Mouse (Mus musculus) CH12.LX (cell line): ENCODE results near the gene Ssbp2.

Source experiments
- BHLHE40 ChIP-seq: IDR thresholded peaks from 2 replicates; pipeline ENCODE4 v1.6.1; 2011; ENCODE audit warnings: mild to moderate bottlenecking, low read depth, low read length, improper control_type of control experiment
- CHD2 ChIP-seq: IDR thresholded peaks from 2 replicates; pipeline ENCODE4 v1.6.1; 2011; ENCODE audit warnings: low read length, improper control_type of control experiment
- CTCF ChIP-seq, 2 experiments: IDR thresholded peaks in 1 of 2; conservative IDR thresholded peaks in 1 of 2; 2 replicates each; pipeline ENCODE4 v1.5.1; 2011 to 2012; ENCODE audit warnings: low read depth in 2 of 2, low read length in 2 of 2, improper control_type of control experiment in 1 of 2, inconsistent platforms in 1 of 2, mild to moderate bottlenecking in 1 of 2, moderate library complexity in 1 of 2
- KAT2A ChIP-seq: IDR thresholded peaks from 2 replicates; pipeline ENCODE4 v1.6.1; 2012; ENCODE audit warnings: low read length, improper control_type of control experiment, inconsistent platforms; ENCODE audit not compliant: insufficient replicate concordance
- MXI1 ChIP-seq: IDR thresholded peaks from 2 replicates; pipeline ENCODE4 v1.6.1; 2011; ENCODE audit warnings: mild to moderate bottlenecking, low read depth, low read length, improper control_type of control experiment
- POLR2A ChIP-seq: IDR thresholded peaks from 2 replicates; pipeline ENCODE4 v1.6.1; 2011; ENCODE audit warnings: low read depth, mild to moderate bottlenecking, improper control_type of control experiment, low read length

- TF ChIP-seq BHLHE40, result no peak
- no peak for TF ChIP-seq CTCF (conservative IDR thresholded peaks at IDR 0.05 in 1 of 2, IDR thresholded peaks at IDR 0.05 in 1 of 2; ENCODE audit: low read depth in 2 of 2, low read length in 2 of 2)
- TF ChIP-seq KAT2A, result no peak
- TF ChIP-seq POLR2A, result no peak
- no peak for TF ChIP-seq CHD2
- no peak for TF ChIP-seq MXI1
Observed at GRCm38 (mm10) chr13:91612578-91612977, 152.5 kb downstream of the Ssbp2 start.
